Mouse (Mus musculus): ENCODE results near the gene 9330182L06Rik.

DNA sequence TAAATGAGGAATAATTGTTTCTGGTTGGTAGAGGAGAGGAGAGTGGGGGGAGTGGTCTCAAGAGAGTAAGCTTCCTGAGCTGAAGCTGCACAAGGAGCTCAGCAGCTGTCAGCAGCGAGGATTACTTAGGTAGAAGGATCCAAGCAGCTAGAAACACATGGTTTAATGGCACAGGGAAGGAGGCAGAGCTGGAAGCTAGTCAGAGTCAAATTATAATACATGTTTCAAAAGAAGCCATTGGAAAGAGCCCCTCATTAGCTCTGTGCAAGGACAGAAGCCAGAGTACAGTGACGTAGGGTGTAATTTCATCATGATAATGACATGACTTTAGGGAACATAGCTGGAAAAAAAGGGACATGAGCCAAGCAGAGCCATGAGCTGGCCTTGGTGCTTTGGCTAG is 92.2 kb downstream of the 9330182L06Rik start:
- no peak for TF ChIP-seq POLR2A (IDR thresholded peaks at IDR 0.05; ENCODE audit: extremely low read depth, insufficient read depth, low read length)
- TF ChIP-seq CTCF (IDR thresholded peaks at IDR 0.05; ENCODE audit: low read depth, low read length), result no peak

Data from liver, adult 2 months (tissue).